Mouse (Mus musculus): ENCODE measurements around the gene Taok2.

- TF ChIP-seq POLR2A (IDR thresholded peaks at IDR 0.05; ENCODE audit: low read depth, low read length) (no peak), CTCF (IDR thresholded peaks at IDR 0.05; ENCODE audit: borderline replicate concordance, insufficient read depth, low read length) (no peak)
These were observed 66.9 kb downstream of the Taok2 start for GRCm38 (mm10) chr7:126817595-126817994.
